Mouse (Mus musculus) neural tube, embryonic 13.5 days (tissue): ENCODE results near the gene Trak1. TPM values are rescaled to one million over a fixed set of nuclear protein-coding genes. Genes with fewer than 3 reads are reported as not detected.

Source experiments
- ATAC-seq: fragments of 200-750 bp; cut with Nextera tagmentation; 2 replicates; pipeline ENCODE4 v1.8.0; 2017; ENCODE audit warnings: low read depth, mild to moderate bottlenecking, moderate TSS enrichment, moderate library complexity
- H3K27ac ChIP-seq: fragments of 300-500 bp; sonication (generic); replicated peaks from 2 replicates; pipeline ENCODE4 v1.5.1; 2015; ENCODE audit warnings: moderate library complexity, mild to moderate bottlenecking, inconsistent platforms
- H3K27me3 ChIP-seq: fragments of 300-500 bp; sonication (generic); 2 replicates; pipeline ENCODE4 v1.6.1; 2015; ENCODE audit warnings: mild to moderate bottlenecking, inconsistent platforms
- H3K36me3 ChIP-seq: fragments of 300-500 bp; sonication (generic); 2 replicates; pipeline ENCODE4 v1.6.1; 2015; ENCODE audit warnings: mild to moderate bottlenecking, inconsistent platforms
- H3K4me1 ChIP-seq: fragments of 300-500 bp; sonication (generic); replicated peaks from 2 replicates; pipeline ENCODE4 v1.6.1; 2015; ENCODE audit warnings: inconsistent platforms
- H3K4me2 ChIP-seq: fragments of 300-500 bp; sonication (generic); 2 replicates; pipeline ENCODE4 v1.6.1; 2015; ENCODE audit warnings: inconsistent platforms, mild to moderate bottlenecking, moderate library complexity
- H3K4me3 ChIP-seq: fragments of 300-500 bp; sonication (generic); 2 replicates; pipeline ENCODE4 v1.5.1; 2015; ENCODE audit warnings: mild to moderate bottlenecking, inconsistent platforms
- H3K9ac ChIP-seq: fragments of 300-500 bp; sonication (generic); 2 replicates; pipeline ENCODE4 v1.6.1; 2015; ENCODE audit warnings: moderate library complexity, mild to moderate bottlenecking, inconsistent platforms
- H3K9me3 ChIP-seq: fragments of 300-500 bp; sonication (generic); 2 replicates; pipeline ENCODE4 v1.6.1; 2016; ENCODE audit warnings: inconsistent platforms
- WGBS: fragments of 180-500 bp; shearing (Covaris S2); methylation state at CpG from one replicate; pipeline ENCODE4 v1.1.7; 2015; 5-methylcytosine and 5-hydroxymethylcytosine counted together
- polyA plus RNA-seq: library from polyadenylated mRNA; unstranded; fragments of >200 nt; fragmentation: Nextera tagmentation; extraction: Ambion mirVana; gene quantifications from 2 replicates; pipeline ENCODE4 v1.2.1, GENCODE M21; 2015

The Trak1 gene
- polyA plus RNA-seq, 1 experiment from 2014 or later: 44.3 TPM

DNA sequence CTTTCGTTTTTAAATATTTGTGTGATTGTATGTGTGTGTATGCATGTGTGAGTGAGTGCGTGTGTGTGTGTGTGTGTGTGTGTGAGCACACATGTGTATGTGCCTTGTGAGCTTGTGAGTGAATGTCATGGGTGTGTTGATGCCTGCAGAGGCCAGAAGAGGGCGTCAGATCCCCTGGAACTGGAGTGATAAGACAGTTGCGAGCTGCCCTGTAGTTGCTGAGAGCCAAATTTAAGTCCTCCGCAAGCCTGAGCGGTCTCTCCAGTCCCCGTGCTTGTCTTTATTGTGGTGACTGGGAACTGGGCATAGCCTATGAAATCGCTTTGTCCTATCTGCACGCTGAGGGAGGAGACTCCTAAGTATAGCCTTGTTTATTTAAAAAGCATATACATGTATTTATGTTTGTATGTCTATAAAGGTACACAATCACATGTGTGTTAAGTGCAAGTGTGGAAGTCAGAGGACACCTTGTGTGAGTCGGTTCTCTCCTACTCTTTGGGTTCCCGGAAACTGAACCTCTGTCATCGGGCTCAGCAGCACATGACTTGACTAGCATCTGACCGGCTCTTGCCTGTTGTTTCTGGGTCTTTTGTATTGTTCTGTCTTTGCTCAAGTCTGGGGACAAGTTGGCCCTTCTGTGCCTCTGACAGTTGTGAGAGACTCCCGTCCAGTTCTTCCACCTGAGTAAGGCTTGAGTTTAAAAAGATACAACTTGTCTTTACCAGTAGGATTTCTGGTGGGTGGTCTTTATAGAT lies 46.0 kb downstream of the Trak1 start:
- WGBS: 82% methylated on average over 14 of the region's 14 CpGs
- no peaks in the 10 kb centered on the region for H3K27me3 ChIP-seq
- ATAC-seq: no peak
- H3K36me3 ChIP-seq: no peaks in the 10 kb centered on the region; the same call in 1 of the 2 replicates
- H3K9me3 ChIP-seq: no peaks in the 10 kb centered on the region
- no peak overlapping the region for H3K4me2 ChIP-seq
- no peak overlapping the region for H3K9ac ChIP-seq
- H3K27ac ChIP-seq: 0 out of 2 replicates have a peak overlapping the region, but pooled peaks have one; percentile 0
- peaks cover 29% of the 10 kb centered on the region for H3K4me1 ChIP-seq
- H3K4me3 ChIP-seq: no peak overlapping the region

DNA sequence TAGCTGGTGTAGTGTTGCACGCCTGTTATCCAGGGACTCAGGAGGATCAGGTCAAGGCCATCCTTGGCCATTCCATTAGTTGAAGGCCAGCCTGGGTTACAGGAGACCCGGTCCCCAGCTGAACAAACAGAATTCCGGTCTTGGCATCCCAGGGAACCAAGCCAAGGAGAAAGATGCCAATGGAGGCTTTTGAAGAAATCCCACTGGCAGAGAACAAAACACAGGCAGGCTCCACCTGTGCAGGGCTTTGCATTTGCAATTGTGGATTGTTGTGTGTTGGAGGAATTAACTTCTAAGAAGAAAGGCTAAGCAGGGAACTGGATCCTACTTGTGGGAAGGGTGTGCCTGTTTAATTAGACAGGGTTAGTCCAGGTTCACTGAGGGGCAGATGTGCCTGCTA lies 47.0 kb downstream of the Trak1 start:
- H3K36me3 ChIP-seq: no peaks in the 10 kb centered on the region; the same call in 1 of the 2 replicates
- H3K27me3 ChIP-seq: no peaks in the 10 kb centered on the region
- no peak for ATAC-seq
- H3K4me1 ChIP-seq: peaks cover 34% of the 10 kb centered on the region
- WGBS: 57% methylated on average over 3 of the region's 3 CpGs
- H3K4me3 ChIP-seq: no peak overlapping the region
- H3K4me2 ChIP-seq: no peak overlapping the region
- H3K9ac ChIP-seq: no peak overlapping the region
- H3K27ac ChIP-seq: no peak overlapping the region
- H3K9me3 ChIP-seq: no peaks in the 10 kb centered on the region

DNA sequence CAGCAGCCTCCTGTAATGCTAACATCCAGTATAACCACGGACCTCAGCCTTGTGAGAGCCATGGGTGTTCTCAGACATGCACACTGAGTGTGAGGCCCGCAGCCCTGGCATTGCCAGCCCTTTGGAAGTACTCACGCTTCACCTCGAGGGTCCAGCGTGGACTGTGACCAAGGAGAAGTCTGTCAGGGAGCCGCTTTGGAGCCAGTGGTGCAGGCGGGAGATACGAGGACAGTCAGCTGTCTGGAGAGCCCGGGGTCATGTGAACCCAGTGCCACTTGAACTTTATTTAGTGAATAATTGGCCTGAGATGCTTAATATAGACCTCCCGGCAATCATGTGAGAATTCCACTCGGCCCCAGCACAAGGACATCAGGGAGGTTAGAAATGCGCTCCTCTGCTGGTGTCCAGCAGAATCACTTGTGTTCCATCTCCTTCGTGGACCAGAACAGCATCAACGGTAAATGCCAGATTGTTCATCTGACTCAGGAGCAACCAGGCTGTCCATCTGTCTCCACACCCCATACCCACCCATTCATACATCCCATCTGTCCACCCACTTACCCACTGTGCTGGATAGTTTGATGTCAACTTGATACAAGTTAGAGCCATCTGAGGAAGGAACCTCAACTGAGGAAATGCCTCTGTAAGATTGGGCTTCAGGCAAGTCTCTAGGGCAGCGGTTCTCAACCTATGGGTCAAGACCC lies 48.3 kb downstream of the Trak1 start:
- Histone ChIP-seq H3K27me3 (no peaks in the 10 kb centered on the region), H3K36me3 (no peaks in the 10 kb centered on the region; the same call in 1 of the 2 replicates), H3K9me3 (no peaks in the 10 kb centered on the region), H3K4me3 (no peak overlapping the region), H3K9ac (no peak overlapping the region), H3K4me1 (peaks cover 41% of the 10 kb centered on the region), H3K27ac (no peak overlapping the region), H3K4me2 (no peak overlapping the region)
- WGBS: 93% methylated on average over 15 of the region's 15 CpGs
- ATAC-seq: no peak

DNA sequence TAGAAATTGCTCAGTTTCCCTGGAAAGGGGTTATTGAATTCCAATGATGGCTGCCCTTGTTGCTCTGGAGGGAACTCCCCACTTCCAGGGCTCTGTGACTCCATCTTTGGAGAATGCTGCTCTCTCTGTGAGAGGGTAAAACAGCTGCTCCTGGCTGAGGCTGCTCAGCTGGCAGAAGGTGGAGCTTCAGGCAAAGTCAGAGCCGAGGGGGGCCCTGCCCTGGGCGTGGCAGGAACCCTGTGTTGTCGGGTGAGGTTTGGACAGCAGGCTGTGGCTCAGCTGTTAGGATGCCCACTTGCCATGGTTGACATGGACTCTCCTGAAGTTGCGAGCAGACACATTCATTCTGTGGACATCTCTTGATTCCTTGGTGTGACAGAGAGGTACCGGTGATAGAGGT lies 49.3 kb downstream of the Trak1 start:
- H3K4me1 ChIP-seq: peaks cover 51% of the 10 kb centered on the region
- H3K9ac ChIP-seq: no peak overlapping the region
- no peaks in the 10 kb centered on the region for H3K9me3 ChIP-seq
- ATAC-seq: no peak
- no peaks in the 10 kb centered on the region for H3K27me3 ChIP-seq
- 54% methylated on average over 5 of the region's 5 CpGs for WGBS
- H3K4me3 ChIP-seq: no peak overlapping the region
- no peaks in the 10 kb centered on the region; the same call in 1 of the 2 replicates for H3K36me3 ChIP-seq
- no peak overlapping the region for H3K4me2 ChIP-seq
- H3K27ac ChIP-seq: no peak overlapping the region

DNA sequence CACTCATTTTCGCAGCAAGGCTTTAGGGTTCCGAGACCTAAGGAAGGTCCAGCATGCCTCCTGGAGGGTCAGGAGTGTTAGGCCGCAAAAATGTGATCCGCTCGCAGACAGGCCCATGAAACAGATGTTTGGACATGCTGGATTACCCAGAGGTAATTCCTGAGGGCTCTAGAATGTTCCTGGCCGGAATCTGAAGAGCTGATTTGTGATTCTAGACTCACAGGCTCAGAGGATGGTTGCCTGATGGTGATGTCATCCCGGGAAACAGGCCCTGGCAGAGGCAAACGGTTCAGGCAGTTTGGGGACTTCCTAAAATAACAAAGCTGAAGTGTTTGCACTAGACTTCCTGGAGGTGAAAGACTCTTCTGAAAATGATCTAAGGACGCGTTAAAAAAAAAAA lies 50.7 kb downstream of the Trak1 start:
- no peaks in the 10 kb centered on the region for H3K27me3 ChIP-seq
- H3K9ac ChIP-seq: peak overlapping the region; percentile 14; the same call in 1 of the 2 replicates
- no peaks in the 10 kb centered on the region; the same call in 1 of the 2 replicates for H3K36me3 ChIP-seq
- H3K27ac ChIP-seq: peak overlapping the region; percentile 77
- no peak overlapping the region; the same call in 1 of the 2 replicates for H3K4me2 ChIP-seq
- ATAC-seq: no peak
- H3K9me3 ChIP-seq: no peaks in the 10 kb centered on the region
- H3K4me3 ChIP-seq: no peak overlapping the region
- peaks cover 65% of the 10 kb centered on the region for H3K4me1 ChIP-seq
- WGBS: 26% methylated on average over 10 of the region's 10 CpGs

DNA sequence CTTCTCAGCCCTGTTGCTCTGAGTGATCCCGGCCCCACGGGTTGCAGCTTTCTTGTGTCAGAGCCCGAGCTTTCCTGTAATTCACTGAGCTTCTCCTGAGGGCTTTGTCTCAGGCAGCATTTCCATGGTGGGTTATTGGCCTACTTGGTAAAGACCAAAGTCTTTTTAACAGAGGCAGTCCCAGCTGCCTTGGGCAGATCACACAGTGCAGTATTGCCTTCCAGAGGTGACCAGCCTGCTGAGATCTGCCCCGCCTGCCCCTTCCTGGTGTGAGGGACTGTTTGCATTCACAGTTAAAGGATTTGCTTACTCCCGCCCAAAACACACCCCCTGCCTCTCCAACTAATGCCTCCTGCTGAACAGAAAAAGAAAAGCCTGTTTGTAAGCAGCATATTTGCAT lies 51.2 kb downstream of the Trak1 start:
- no peak for ATAC-seq
- H3K9ac ChIP-seq: peak overlapping the region; percentile 14; the same call in 1 of the 2 replicates
- no peaks in the 10 kb centered on the region for H3K27me3 ChIP-seq
- no peak overlapping the region; the same call in 1 of the 2 replicates for H3K4me2 ChIP-seq
- no peaks in the 10 kb centered on the region for H3K9me3 ChIP-seq
- WGBS: 4% methylated on average over 5 of the region's 5 CpGs
- peaks cover 67% of the 10 kb centered on the region for H3K4me1 ChIP-seq
- no peaks in the 10 kb centered on the region; the same call in 1 of the 2 replicates for H3K36me3 ChIP-seq
- peak overlapping the region; percentile 77 for H3K27ac ChIP-seq
- no peak overlapping the region for H3K4me3 ChIP-seq

DNA sequence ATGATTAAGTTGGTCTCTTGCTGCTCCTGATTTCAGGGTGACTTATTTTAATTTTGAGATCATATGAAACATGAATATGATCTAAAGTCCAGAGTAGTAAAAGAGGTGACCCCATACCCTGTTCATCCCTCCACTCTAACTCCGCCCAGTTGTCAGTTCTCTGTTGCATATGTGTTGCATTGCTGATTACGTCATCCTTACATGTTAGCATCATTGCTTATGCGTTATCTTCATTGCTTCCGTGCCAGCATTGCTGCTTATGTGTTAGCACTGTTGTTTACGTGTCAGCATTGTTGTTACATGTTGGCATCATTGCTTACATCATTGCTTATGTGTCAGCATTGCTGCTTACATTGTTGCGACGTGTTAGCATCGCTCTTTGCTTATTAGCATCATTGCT lies 51.8 kb downstream of the Trak1 start:
- no peak for ATAC-seq
- H3K4me2 ChIP-seq: no peak overlapping the region
- H3K4me3 ChIP-seq: no peak overlapping the region
- H3K4me1 ChIP-seq: peaks cover 67% of the 10 kb centered on the region
- no peaks in the 10 kb centered on the region for H3K27me3 ChIP-seq
- no peaks in the 10 kb centered on the region; the same call in 1 of the 2 replicates for H3K36me3 ChIP-seq
- WGBS: 88% methylated on average over 8 of the region's 8 CpGs
- no peak overlapping the region for H3K9ac ChIP-seq
- no peaks in the 10 kb centered on the region for H3K9me3 ChIP-seq
- H3K27ac ChIP-seq: 0 out of 2 replicates have a peak overlapping the region, but pooled peaks have one; percentile 77

DNA sequence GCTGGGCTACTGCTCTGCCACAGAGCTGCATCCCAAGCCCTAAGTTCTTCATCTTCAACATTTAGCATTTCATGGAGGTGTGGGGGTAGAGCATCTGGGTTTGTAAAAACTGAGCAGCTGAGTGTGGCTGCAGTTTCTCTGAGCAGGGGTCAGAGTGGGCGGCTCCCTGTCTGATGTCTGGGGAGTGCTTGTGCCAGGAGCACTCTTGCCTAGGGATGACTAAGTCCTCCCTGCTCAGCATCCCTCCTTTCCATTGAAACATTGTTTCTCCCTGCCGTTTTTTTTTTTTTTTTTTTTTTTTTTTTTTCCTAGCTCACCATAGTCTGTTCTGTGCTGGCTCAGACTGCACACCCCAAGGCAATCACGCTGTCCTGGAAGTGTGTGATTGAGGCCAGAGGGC lies 53.3 kb downstream of the Trak1 start:
- H3K4me2 ChIP-seq: no peak overlapping the region
- no peaks in the 10 kb centered on the region for H3K27me3 ChIP-seq
- H3K9me3 ChIP-seq: no peaks in the 10 kb centered on the region
- H3K36me3 ChIP-seq: no peaks in the 10 kb centered on the region
- peak overlapping the region; percentile 71 for H3K27ac ChIP-seq
- WGBS: 34% methylated on average over 3 of the region's 3 CpGs
- no peak overlapping the region for H3K4me3 ChIP-seq
- 0 out of 2 replicates have a peak overlapping the region, but pooled peaks have one; percentile 27 for H3K9ac ChIP-seq
- ATAC-seq: no peak
- peaks cover 73% of the 10 kb centered on the region for H3K4me1 ChIP-seq

DNA sequence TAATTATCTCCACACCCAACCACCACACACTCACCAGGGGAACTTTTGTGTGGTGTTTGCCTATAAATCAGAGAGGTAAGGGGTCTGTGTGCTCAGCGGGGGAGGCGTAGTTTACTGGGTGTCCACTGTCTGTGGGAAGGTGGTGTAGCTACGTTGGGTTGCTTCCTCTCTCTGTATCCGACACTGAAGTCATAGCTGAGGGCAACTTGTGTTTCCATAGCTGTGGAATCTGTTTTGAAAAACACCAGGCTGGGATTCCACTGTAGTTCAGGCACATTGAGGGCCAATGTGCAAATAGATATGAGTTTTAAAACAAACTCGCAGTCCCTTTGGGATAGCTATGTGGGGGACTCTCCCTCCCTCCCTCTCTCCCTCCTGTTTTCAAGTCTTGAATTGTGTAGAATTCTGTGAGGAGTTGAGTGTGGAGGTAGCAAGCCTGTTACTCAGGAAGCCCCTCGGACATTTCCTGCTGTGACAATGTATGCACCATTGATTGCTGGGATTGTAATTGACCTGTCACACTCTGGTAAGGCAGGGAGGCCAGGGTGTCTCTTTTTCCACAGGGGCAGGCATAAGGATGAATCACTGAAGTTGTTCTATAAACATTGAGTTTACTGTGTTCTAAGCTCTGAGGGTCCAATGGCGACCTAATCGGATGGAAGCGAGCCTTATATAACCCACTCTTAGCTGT lies 54.2 kb downstream of the Trak1 start:
- WGBS: 31% methylated on average over 9 of the region's 9 CpGs
- Histone ChIP-seq H3K9ac (peak overlapping the region; percentile 27; the same call in 1 of the 2 replicates), H3K4me2 (no peak overlapping the region), H3K4me3 (no peak overlapping the region), H3K9me3 (no peaks in the 10 kb centered on the region), H3K36me3 (no peaks in the 10 kb centered on the region), H3K27ac (peak overlapping the region; percentile 71), H3K27me3 (no peaks in the 10 kb centered on the region), H3K4me1 (peaks cover 77% of the 10 kb centered on the region)
- no peak for ATAC-seq

DNA sequence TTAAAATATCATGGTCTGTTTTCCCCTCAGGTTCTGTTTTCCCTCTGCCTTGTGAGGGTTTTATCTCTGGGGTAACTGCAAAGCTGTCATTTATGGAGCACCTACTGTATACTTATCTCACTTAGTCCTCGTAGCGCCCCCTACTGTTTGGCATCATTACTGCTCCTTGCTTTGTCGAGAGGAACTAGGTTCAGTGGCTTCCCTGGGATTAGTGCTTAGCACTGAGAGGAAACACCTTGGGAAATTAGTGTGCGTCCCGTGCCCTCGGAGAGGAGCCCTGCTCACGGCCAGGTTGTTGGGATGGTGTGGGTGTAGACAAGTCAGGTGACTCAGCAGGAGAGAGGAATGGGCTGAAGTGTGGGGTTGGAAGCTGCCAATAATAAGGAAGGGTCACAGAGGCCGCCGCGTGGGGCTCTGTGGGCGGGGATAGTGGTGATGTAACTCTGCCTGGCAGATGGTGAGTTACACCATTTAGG lies 54.9 kb downstream of the Trak1 start:
- Histone ChIP-seq H3K9me3 (no peaks in the 10 kb centered on the region), H3K9ac (no peak overlapping the region), H3K27ac (0 out of 2 replicates have a peak overlapping the region, but pooled peaks have one; percentile 71), H3K4me1 (peaks cover 70% of the 10 kb centered on the region), H3K36me3 (no peaks in the 10 kb centered on the region), H3K4me2 (no peak overlapping the region), H3K27me3 (no peaks in the 10 kb centered on the region), H3K4me3 (no peak overlapping the region)
- ATAC-seq: no peak
- WGBS: 16% methylated on average over 11 of the region's 11 CpGs

DNA sequence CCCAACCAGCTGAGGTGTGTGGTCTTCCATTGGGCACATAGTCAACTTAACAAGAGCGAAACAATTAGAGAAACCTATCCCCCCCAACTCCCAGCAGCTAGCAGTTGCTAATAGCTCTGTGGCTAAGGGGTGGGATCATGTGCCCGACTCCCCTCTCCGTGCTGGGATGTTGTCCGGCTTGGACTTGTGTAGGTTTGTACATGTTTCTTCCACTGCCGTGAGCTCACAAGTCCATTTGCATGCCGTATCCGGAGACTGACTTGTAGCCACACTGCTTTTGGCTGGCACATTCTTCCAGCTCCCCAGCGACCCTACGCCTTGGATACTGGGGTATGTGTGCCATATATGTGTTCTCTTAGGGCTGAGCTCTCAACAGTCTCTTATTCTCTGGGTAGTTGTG lies 55.4 kb downstream of the Trak1 start:
- H3K4me2 ChIP-seq: no peak overlapping the region
- no peak overlapping the region for H3K4me3 ChIP-seq
- H3K9ac ChIP-seq: no peak overlapping the region
- H3K9me3 ChIP-seq: no peaks in the 10 kb centered on the region
- H3K36me3 ChIP-seq: no peaks in the 10 kb centered on the region
- ATAC-seq: no peak
- H3K27me3 ChIP-seq: no peaks in the 10 kb centered on the region
- peaks cover 66% of the 10 kb centered on the region for H3K4me1 ChIP-seq
- WGBS: 85% methylated on average over 9 of the region's 9 CpGs
- 0 out of 2 replicates have a peak overlapping the region, but pooled peaks have one; percentile 71 for H3K27ac ChIP-seq
